Mouse (Mus musculus): Measurements from ENCODE around the gene Syn2. TPM values are rescaled to one million over a fixed set of nuclear protein-coding genes. Genes with fewer than 3 reads are reported as not detected.

Gene Syn2
- polyA plus RNA-seq, 1 experiment from 2014 or later = 4.7 TPM

- Histone ChIP-seq H3K4me1 (ENCODE audit: control insufficient read depth, insufficient read depth, low read length) (peaks cover 8% of the 10 kb centered on the region), H3K9ac (replicated peaks; ENCODE audit: low read depth, low read length) (no peak overlapping the region), H3K27ac (ENCODE audit: low read length) (no peak overlapping the region), H3K4me3 (ENCODE audit: low read depth, low read length) (no peak overlapping the region), H3K4me2 (replicated peaks; ENCODE audit: low read depth, low read length) (no peak overlapping the region), H3K27me3 (ENCODE audit: control insufficient read depth, insufficient read depth, low read length) (no peaks in the 10 kb centered on the region), H3K36me3 (ENCODE audit: control insufficient read depth, insufficient read depth, low read length) (no peaks in the 10 kb centered on the region), H3K9me3 (ENCODE audit: control insufficient read depth, low read depth, low read length) (no peaks in the 10 kb centered on the region)
- 40% methylated on average over 2 of the region's 2 CpGs for WGBS
- ATAC-seq (ENCODE audit: insufficient number of reproducible peaks, insufficient read depth, low FRiP score, low read depth) = peak; percentile 63; the same call in 1 of the 2 replicates
Observed at GRCm38 (mm10) chr6:115267916-115268315, 133.2 kb downstream of the Syn2 start.

GRCm38 (mm10) chr6:115268551-115269385 lies 134.1 kb downstream of the Syn2 start:
- ATAC-seq (ENCODE audit: insufficient number of reproducible peaks, insufficient read depth, low FRiP score, low read depth) = no peak
- no peaks in the 10 kb centered on the region for H3K9me3 ChIP-seq (ENCODE audit: control insufficient read depth, low read depth, low read length)
- H3K4me1 ChIP-seq (ENCODE audit: control insufficient read depth, insufficient read depth, low read length) = peaks cover 8% of the 10 kb centered on the region
- no peak overlapping the region for H3K4me3 ChIP-seq (ENCODE audit: low read depth, low read length)
- no peaks in the 10 kb centered on the region for H3K36me3 ChIP-seq (ENCODE audit: control insufficient read depth, insufficient read depth, low read length)
- H3K4me2 ChIP-seq (replicated peaks; ENCODE audit: low read depth, low read length) = no peak overlapping the region
- 77% methylated on average over 10 of the region's 10 CpGs for WGBS
- H3K27ac ChIP-seq (ENCODE audit: low read length) = no peak overlapping the region
- H3K9ac ChIP-seq (replicated peaks; ENCODE audit: low read depth, low read length) = no peak overlapping the region
- H3K27me3 ChIP-seq (ENCODE audit: control insufficient read depth, insufficient read depth, low read length) = no peaks in the 10 kb centered on the region

- Histone ChIP-seq H3K27me3 (ENCODE audit: control insufficient read depth, insufficient read depth, low read length) (no peaks in the 10 kb centered on the region), H3K9me3 (ENCODE audit: control insufficient read depth, low read depth, low read length) (no peaks in the 10 kb centered on the region), H3K27ac (ENCODE audit: low read length) (no peak overlapping the region), H3K9ac (replicated peaks; ENCODE audit: low read depth, low read length) (no peak overlapping the region), H3K4me1 (ENCODE audit: control insufficient read depth, insufficient read depth, low read length) (peaks cover 8% of the 10 kb centered on the region), H3K4me3 (ENCODE audit: low read depth, low read length) (no peak overlapping the region), H3K4me2 (replicated peaks; ENCODE audit: low read depth, low read length) (no peak overlapping the region), H3K36me3 (ENCODE audit: control insufficient read depth, insufficient read depth, low read length) (no peaks in the 10 kb centered on the region)
- WGBS = 76% methylated on average over 5 of the region's 5 CpGs
- no peak for ATAC-seq (ENCODE audit: insufficient number of reproducible peaks, insufficient read depth, low FRiP score, low read depth)
Observed at GRCm38 (mm10) chr6:115269561-115269960, 134.9 kb downstream of the Syn2 start.

GRCm38 (mm10) chr6:115270085-115270484 lies 135.4 kb downstream of the Syn2 start:
- no peak overlapping the region for H3K9ac ChIP-seq (replicated peaks; ENCODE audit: low read depth, low read length)
- H3K4me2 ChIP-seq (replicated peaks; ENCODE audit: low read depth, low read length) = no peak overlapping the region
- no peaks in the 10 kb centered on the region for H3K9me3 ChIP-seq (ENCODE audit: control insufficient read depth, low read depth, low read length)
- WGBS = 64% methylated on average over 2 of the region's 2 CpGs
- H3K27me3 ChIP-seq (ENCODE audit: control insufficient read depth, insufficient read depth, low read length) = no peaks in the 10 kb centered on the region
- no peak overlapping the region for H3K4me3 ChIP-seq (ENCODE audit: low read depth, low read length)
- H3K4me1 ChIP-seq (ENCODE audit: control insufficient read depth, insufficient read depth, low read length) = peaks cover 8% of the 10 kb centered on the region
- ATAC-seq (ENCODE audit: insufficient number of reproducible peaks, insufficient read depth, low FRiP score, low read depth) = no peak
- no peak overlapping the region for H3K27ac ChIP-seq (ENCODE audit: low read length)
- H3K36me3 ChIP-seq (ENCODE audit: control insufficient read depth, insufficient read depth, low read length) = no peaks in the 10 kb centered on the region

- H3K27me3 ChIP-seq (ENCODE audit: control insufficient read depth, insufficient read depth, low read length) = no peaks in the 10 kb centered on the region
- no peak overlapping the region for H3K9ac ChIP-seq (replicated peaks; ENCODE audit: low read depth, low read length)
- H3K4me3 ChIP-seq (ENCODE audit: low read depth, low read length) = no peak overlapping the region
- H3K36me3 ChIP-seq (ENCODE audit: control insufficient read depth, insufficient read depth, low read length) = no peaks in the 10 kb centered on the region
- H3K27ac ChIP-seq (ENCODE audit: low read length) = no peak overlapping the region
- H3K4me2 ChIP-seq (replicated peaks; ENCODE audit: low read depth, low read length) = no peak overlapping the region
- H3K9me3 ChIP-seq (ENCODE audit: control insufficient read depth, low read depth, low read length) = no peaks in the 10 kb centered on the region
- peaks cover 8% of the 10 kb centered on the region for H3K4me1 ChIP-seq (ENCODE audit: control insufficient read depth, insufficient read depth, low read length)
- WGBS = 71% methylated on average over 3 of the region's 3 CpGs
- ATAC-seq (ENCODE audit: insufficient number of reproducible peaks, insufficient read depth, low FRiP score, low read depth) = no peak
Observed at GRCm38 (mm10) chr6:115271326-115271725, 136.6 kb downstream of the Syn2 start.

- Histone ChIP-seq H3K4me2 (replicated peaks; ENCODE audit: low read depth, low read length) (no peak overlapping the region), H3K4me1 (ENCODE audit: control insufficient read depth, insufficient read depth, low read length) (peaks cover 8% of the 10 kb centered on the region), H3K27ac (ENCODE audit: low read length) (no peak overlapping the region), H3K9me3 (ENCODE audit: control insufficient read depth, low read depth, low read length) (no peaks in the 10 kb centered on the region), H3K27me3 (ENCODE audit: control insufficient read depth, insufficient read depth, low read length) (no peaks in the 10 kb centered on the region), H3K9ac (replicated peaks; ENCODE audit: low read depth, low read length) (no peak overlapping the region), H3K36me3 (ENCODE audit: control insufficient read depth, insufficient read depth, low read length) (no peaks in the 10 kb centered on the region), H3K4me3 (ENCODE audit: low read depth, low read length) (no peak overlapping the region)
- WGBS = 5% methylated on average over 4 of the region's 4 CpGs
- ATAC-seq (ENCODE audit: insufficient number of reproducible peaks, insufficient read depth, low FRiP score, low read depth) = peak; percentile 60; the same call in 1 of the 2 replicates
Observed at GRCm38 (mm10) chr6:115271866-115272271, 137.2 kb downstream of the Syn2 start.

- no peak overlapping the region for H3K9ac ChIP-seq (replicated peaks; ENCODE audit: low read depth, low read length)
- no peaks in the 10 kb centered on the region for H3K27me3 ChIP-seq (ENCODE audit: control insufficient read depth, insufficient read depth, low read length)
- H3K36me3 ChIP-seq (ENCODE audit: control insufficient read depth, insufficient read depth, low read length) = no peaks in the 10 kb centered on the region
- H3K9me3 ChIP-seq (ENCODE audit: control insufficient read depth, low read depth, low read length) = no peaks in the 10 kb centered on the region
- no peak for ATAC-seq (ENCODE audit: insufficient number of reproducible peaks, insufficient read depth, low FRiP score, low read depth)
- WGBS = 81% methylated on average over 10 of the region's 10 CpGs
- no peak overlapping the region for H3K4me2 ChIP-seq (replicated peaks; ENCODE audit: low read depth, low read length)
- no peak overlapping the region for H3K27ac ChIP-seq (ENCODE audit: low read length)
- H3K4me3 ChIP-seq (ENCODE audit: low read depth, low read length) = no peak overlapping the region
- H3K4me1 ChIP-seq (ENCODE audit: control insufficient read depth, insufficient read depth, low read length) = peaks cover 8% of the 10 kb centered on the region
Observed at GRCm38 (mm10) chr6:115273346-115273745, 138.6 kb downstream of the Syn2 start.

GRCm38 (mm10) chr6:115274705-115275104 lies 140.0 kb downstream of the Syn2 start:
- Histone ChIP-seq H3K27ac (ENCODE audit: low read length) (no peak overlapping the region), H3K4me1 (ENCODE audit: control insufficient read depth, insufficient read depth, low read length) (peaks cover 8% of the 10 kb centered on the region), H3K4me3 (ENCODE audit: low read depth, low read length) (no peak overlapping the region), H3K27me3 (ENCODE audit: control insufficient read depth, insufficient read depth, low read length) (no peaks in the 10 kb centered on the region), H3K9me3 (ENCODE audit: control insufficient read depth, low read depth, low read length) (no peaks in the 10 kb centered on the region), H3K9ac (replicated peaks; ENCODE audit: low read depth, low read length) (no peak overlapping the region), H3K4me2 (replicated peaks; ENCODE audit: low read depth, low read length) (no peak overlapping the region), H3K36me3 (ENCODE audit: control insufficient read depth, insufficient read depth, low read length) (no peaks in the 10 kb centered on the region)
- 61% methylated on average over 9 of the region's 9 CpGs for WGBS
- ATAC-seq (ENCODE audit: insufficient number of reproducible peaks, insufficient read depth, low FRiP score, low read depth) = no peak
